Mouse (Mus musculus): ENCODE results near the gene Tmem91.

The Tmem91 gene

GRCm38 (mm10) chr7:25627431-25628322 lies 47.3 kb downstream of the Tmem91 start:
- intact Hi-C loops (cut with DNase I) = loop anchor here (10.0 kb wide), 1 partner anchor 1023 kb away; no protein-coding TSS in a partner anchor

DNA sequence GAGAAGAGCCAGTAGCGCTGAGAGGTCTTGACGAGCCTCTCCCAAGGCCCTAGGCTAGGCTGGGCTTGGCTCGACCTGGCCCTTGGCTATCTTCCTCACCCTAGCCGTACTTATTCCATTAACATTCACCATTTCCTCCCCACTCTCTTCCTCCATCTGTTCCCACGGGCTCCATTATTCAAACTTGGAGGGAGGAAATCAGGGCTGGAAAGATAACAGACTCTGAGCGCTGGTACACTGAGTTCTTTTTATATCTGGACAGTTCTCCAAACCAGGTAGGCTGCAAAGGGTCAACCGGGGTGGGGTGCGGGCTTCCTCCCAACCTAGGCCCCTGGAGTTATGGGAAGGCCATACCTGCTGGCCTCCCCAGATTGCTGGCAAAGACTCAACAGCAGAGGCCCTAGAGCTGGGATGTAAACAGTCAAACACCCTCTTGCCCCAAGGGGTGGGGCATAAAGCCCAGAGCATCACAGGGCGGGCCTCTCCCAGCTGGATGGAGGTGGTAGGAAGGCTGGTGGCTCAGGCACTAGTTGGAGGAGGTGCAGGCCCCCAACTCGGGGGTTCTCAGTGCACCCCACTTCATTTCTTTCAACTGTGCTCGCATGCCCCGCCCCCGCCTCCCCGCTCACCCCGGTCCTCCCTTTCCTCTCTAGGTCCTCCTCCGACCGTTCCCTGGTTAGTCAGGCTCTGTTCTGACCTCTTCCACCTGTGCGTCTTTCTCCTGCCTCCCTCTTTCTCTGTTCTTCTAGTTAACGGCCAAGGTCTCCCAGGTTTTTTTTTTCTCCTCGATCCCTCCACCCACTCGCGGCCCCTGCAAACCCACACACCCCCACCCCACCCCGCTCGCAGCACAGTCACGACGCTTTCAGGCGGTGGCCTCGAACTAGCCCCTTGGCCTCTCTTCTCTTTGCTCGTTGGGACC lies 48.2 kb downstream of the Tmem91 start, which contains the start of gene B3gnt8:
TSS of gene B3gnt8 (plus strand) at position 146 of the 922 bp plus-strand sequence.
- intact Hi-C loops (cut with DNase I) = loop anchor here (10.0 kb wide), 1 partner anchor 1022 kb away; no protein-coding TSS in a partner anchor

- intact Hi-C loops (cut with DNase I) = loop anchor here (10.0 kb wide), 1 partner anchor 1021 kb away; no protein-coding TSS in a partner anchor
Measured at GRCm38 (mm10) chr7:25625594-25626250, 49.2 kb downstream of the Tmem91 start.

- intact Hi-C loops (cut with DNase I) = loop anchor here (5.0 to 10.0 kb wide), 2 partner anchors 37 to 1020 kb away; no protein-coding TSS in a partner anchor
Measured at GRCm38 (mm10) chr7:25624851-25625250, 50.1 kb downstream of the Tmem91 start.

GRCm38 (mm10) chr7:25623857-25624370 lies 51.1 kb downstream of the Tmem91 start:
- intact Hi-C loops (cut with DNase I) = loop anchor here (5.0 to 10.0 kb wide), 2 partner anchors 38 to 1019 kb away; no protein-coding TSS in a partner anchor

GRCm38 (mm10) chr7:25620751-25621150 lies 54.2 kb downstream of the Tmem91 start:
- intact Hi-C loops (cut with DNase I) = loop anchor here (5.0 to 10.0 kb wide), 2 partner anchors 42 to 1016 kb away; no protein-coding TSS in a partner anchor

GRCm38 (mm10) chr7:25620101-25620500 lies 54.9 kb downstream of the Tmem91 start:
- intact Hi-C loops (cut with DNase I) = loop anchor here (5.0 to 10.0 kb wide), 2 partner anchors 42 to 1015 kb away; no protein-coding TSS in a partner anchor

DNA sequence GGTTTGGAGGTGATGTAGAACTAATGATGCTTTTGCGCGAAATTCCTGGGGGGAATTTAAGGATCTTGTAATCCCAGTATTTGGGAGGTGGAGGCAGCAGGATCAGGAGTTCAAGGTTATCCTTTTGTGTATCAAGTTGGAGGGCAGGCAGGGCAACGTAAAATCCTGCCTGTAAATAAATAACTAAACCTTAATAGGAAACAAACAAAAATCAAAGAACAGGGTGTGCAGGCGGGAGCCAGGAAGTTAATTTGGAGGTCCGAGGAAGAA lies 55.3 kb downstream of the Tmem91 start:
- intact Hi-C loops (cut with DNase I) = no loop called here
